In genomic region chr5:34273251-34273681, GRCm38 (mm10) we compare ENCODE assay signal across 18 mouse cellular contexts. TPM values are rescaled to one million over a fixed set of nuclear protein-coding genes. Genes with fewer than 3 reads are reported as not detected.
"Had no signal": no experiment of that assay in that cellular context is flagged by ENCODE, and none has a peak within 500 bp of the region (broad histone marks: within the 10 kb centered on the region; RNA-seq: fewer than 3 reads in every experiment).

No protein-coding gene starts in this region.

- H3K27me3 ChIP-seq: limb, embryonic 13.5 days; midbrain, embryonic 15.5 days; neural tube, embryonic 13.5 days had no signal

- H3K4me3 ChIP-seq: limb, embryonic 13.5 days; megakaryocyte, embryonic 14.5 days; midbrain, embryonic 15.5 days; neural tube, embryonic 13.5 days had no signal

- H3K9me3 ChIP-seq: limb, embryonic 13.5 days; megakaryocyte, embryonic 14.5 days; midbrain, embryonic 15.5 days; neural tube, embryonic 13.5 days had no signal

- H3K9ac ChIP-seq: limb, embryonic 13.5 days; liver, embryonic 14.5 days; midbrain, embryonic 15.5 days; neural tube, embryonic 13.5 days had no signal

- H3K4me2 ChIP-seq: limb, embryonic 13.5 days; midbrain, embryonic 11.5 days; midbrain, embryonic 15.5 days; neural tube, embryonic 13.5 days had no signal

- DNase-seq: kidney, adult 8-10 months; kidney, postnatal 36 days; left cerebral cortex, postnatal 4 days; lung, adult 2 months; thymus, adult 18-20 months; thymus, postnatal 14 days had no signal

- H3K27ac ChIP-seq: limb, embryonic 13.5 days; liver, embryonic 14.5 days; macrophage; midbrain, embryonic 15.5 days; neural tube, embryonic 13.5 days; stomach, postnatal 0 days had no signal

- ATAC-seq: intestine, embryonic 16.5 days; lung, postnatal 0 days; midbrain, embryonic 15.5 days had no signal

- H3K4me1 ChIP-seq: midbrain, embryonic 15.5 days had no signal

- H3K36me3 ChIP-seq: limb, embryonic 13.5 days; midbrain, embryonic 15.5 days; neural tube, embryonic 13.5 days had no signal

RNA-seq across cellular contexts. Expression of gene Zfyve28, which starts 15.0 kb away (rescaled TPM):
- total RNA-seq: liver, adult 2 months had no signal

RNA-seq across cellular contexts. Expression of gene Cfap99, which starts 15.1 kb away (rescaled TPM):
- total RNA-seq: liver, adult 2 months had no signal
- polyA plus RNA-seq: intestine, embryonic 16.5 days; kidney, embryonic 16.5 days; limb, embryonic 13.5 days; liver, adult 2 months; liver, embryonic 14.5 days; macrophage; neural tube, embryonic 13.5 days had no signal
